Mouse (Mus musculus): ENCODE measurements at regions not wholly inside any gene's neighbourhood (a gene's known extent, or its start where the extent isn't known, plus 50 kb on each side); places are given as distances from the start of the nearest gene placed in this dataset.

GRCm38 (mm10) chr10:45009676-45010075 is 57.3 kb upstream of the Prep start:
- DNase-seq (ENCODE audit: low read depth): no peak

DNA sequence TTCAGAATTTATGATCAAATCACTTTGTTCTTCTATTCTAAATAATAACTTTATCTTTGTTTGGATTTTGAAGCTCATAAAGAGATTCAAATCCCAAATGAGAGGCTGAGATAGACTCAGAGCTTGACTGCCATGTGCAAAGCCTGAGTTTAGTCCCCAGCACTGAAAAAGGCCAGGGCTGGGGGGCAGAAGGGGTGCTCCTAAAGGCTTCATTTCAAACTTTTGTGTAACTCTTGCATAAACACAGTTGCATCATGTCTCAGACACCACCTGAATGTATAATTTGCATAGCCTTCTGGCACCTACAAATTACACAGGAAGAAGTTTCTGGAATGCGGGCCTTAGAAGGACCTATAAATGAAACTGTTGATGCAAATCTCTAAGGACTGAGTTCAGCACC is 57.8 kb upstream of the Prep start:
- no peak for DNase-seq (ENCODE audit: low read depth)

- no peak for DNase-seq (ENCODE audit: low read depth)
Observed at GRCm38 (mm10) chr10:45004037-45004653, 62.9 kb upstream of the Prep start.

DNA sequence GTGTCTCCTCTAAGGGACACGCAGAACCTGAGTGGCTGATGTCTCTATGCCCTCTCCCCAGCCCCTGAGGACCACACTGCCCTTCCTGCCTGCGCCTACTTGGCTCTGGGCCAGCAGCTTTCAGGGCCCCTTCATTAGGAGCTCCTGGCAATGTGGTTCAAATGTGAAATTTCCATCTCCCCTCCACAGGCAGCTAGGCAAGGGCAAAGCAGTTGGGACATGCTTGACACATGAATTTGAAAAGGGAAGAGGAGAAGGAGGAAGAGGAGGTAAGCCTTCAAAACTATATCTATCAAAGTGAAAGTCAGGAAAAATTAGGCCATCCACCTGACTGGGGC is 63.7 kb upstream of the Prep start:
- no peak for DNase-seq (ENCODE audit: low read depth)

DNA sequence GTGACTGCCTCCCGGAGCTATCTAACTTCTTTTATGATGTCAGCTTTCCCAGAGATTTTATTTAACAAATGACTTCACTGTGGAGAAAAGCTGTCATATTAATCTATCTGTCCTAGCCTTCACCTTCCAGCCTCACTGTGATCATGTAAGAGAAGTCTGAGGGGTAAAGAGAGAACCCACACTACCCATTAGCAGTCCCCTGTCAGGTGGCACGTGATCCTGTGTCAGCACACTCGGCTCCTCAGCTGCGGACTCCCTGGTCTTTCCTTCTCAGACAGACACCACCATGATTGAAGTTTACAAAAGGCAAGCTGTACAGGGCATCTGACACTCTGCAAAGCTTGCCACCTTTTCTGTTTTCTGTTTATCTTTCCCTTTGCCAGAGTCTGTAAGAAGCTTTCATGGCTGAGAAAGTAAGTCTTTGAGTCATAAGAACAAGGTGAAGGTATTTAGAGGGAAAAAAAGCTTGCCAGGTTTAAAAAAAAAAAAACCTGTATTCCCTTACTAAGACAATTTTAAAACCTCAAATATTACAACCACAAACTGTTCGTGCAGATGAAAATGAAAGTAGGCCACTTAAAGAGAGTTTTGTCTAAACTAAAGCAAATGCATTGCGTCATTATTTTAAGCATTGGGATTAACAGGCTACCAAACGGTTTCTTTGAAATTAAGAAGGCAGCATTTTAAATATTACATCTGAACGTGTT is 64.2 kb upstream of the Prep start:
- peak; percentile 28 for DNase-seq (ENCODE audit: low read depth)

DNA sequence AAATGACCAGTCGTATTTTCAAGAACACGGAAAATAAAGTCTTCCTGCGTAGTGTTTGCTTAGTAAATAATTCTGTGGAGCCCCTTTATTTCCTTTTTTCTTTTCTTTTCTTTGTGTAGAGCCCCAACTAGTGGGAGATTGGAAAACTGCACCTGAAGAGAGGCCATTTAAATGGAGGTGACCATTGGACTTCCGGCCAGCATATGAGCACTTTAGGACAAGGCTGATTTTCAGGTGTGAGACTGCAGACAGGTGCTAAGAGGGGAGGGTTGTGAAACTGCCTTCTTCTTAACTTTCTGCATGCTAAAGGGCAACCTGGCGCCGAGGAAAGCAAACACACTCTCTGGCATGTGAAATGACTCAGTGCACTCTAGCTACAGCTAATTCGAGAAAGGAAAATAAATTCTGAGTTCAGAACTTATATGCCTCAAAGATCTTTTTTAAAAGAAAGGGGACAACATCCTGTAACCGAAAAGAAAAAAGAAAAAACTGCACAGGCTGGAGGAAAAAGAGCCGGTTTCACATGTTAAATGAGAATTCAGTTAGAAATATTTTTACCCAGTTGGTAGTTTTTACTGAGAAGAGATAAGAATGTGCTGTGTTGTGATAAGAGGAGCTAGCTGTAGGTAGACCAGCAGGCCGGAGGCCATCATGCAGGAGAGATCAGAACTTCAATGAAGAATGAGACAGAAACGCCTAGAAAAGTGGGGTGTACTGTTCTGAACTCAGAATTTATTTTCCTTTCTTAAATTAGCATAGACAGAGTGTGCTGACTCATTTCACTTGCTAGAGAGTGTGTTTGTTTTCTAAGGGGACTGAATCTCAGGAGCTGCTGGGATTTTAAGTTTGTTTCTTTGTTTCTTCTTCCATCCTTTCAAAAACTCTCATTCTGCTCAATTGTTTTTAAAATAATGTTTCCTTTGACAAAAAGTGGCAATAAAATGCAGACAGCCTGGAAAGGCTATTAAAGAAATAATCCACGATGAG is 65.8 kb upstream of the Prep start:
- DNase-seq (ENCODE audit: low read depth): no peak

- no peak for DNase-seq (ENCODE audit: low read depth)
Observed at GRCm38 (mm10) chr10:45000027-45000840, 66.8 kb upstream of the Prep start.

GRCm38 (mm10) chr10:44997906-44998289 is 69.1 kb upstream of the Prep start:
- no peak for DNase-seq (ENCODE audit: low read depth)

DNA sequence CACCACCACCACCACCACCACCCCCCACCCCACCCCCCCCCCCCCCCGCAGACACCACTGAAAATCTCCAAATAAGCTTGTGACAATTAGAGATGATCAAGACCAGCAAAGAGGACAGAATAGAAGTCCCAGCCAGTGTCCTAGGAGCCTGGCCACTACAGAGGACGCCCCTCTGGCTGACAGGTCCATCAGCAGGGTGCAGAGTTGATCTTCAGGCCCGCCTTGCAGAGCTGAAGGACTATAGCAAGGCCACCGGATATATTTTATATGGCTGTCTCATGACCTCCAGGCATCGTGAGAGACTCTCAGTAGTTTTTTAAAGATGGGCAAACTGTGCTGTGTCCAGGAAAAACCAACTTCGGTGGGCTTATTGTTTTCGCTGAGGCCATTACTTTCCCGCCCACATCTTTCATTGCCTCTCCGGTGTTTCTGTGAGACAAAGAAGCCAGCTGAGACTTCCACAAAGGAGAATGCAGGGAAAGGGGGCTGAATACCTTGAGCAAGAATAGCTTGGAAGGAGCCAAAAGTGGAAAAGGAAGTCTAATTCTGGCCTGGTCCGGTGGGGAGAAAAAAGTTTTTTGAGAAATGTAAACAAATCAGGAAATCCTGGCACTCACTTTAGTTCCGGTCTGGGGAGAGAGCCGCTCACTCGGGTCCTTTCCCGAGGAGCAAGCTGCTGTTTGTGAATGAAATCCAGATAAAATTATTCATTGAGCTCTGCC is 69.7 kb upstream of the Prep start:
- DNase-seq (ENCODE audit: low read depth): no peak

- no peak for DNase-seq (ENCODE audit: low read depth)
Observed at GRCm38 (mm10) chr10:44995756-44996155, 71.2 kb upstream of the Prep start.

DNA sequence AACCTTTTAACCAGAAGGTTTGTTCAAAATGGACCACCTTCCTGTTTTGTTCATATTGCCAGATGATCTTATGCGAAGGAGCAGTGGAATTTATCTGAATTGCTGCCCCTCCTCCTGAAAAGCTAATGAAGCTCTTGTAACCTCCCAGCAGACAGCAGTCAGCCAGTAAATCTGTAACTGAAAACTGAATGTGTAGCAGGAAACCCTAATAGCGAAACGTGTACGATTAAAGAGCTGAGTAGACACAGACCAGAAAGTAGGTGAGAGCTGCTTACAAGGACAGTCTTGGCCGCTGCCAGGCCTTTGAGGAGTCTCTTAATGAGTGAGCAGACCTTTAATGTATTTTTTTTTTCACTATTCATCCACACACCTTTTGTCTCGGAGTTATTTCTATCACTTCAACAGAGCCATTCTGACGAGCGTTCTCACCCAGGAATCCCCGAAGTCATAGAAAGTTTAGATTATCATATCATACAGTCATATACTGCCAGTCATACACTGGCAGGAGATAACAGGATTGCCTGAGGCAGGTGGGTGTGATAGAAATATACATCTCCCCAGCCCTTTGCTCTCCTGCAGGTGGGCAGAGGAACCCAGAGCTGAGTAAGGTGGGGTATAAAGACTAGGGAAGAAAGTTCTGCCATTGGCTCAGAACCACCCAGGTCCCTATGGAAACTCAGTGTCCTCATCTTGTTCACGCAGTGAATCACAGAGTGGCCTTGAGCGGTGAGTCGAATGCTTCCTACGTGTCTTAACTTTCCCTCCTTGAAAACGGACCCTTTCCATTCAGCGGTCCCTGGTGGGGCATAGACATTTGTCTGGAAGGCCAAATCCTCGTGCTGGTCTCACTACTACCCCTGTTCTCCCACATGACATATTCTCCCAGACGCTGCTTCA is 72.4 kb upstream of the Prep start:
- no peak for DNase-seq (ENCODE audit: low read depth)

DNA sequence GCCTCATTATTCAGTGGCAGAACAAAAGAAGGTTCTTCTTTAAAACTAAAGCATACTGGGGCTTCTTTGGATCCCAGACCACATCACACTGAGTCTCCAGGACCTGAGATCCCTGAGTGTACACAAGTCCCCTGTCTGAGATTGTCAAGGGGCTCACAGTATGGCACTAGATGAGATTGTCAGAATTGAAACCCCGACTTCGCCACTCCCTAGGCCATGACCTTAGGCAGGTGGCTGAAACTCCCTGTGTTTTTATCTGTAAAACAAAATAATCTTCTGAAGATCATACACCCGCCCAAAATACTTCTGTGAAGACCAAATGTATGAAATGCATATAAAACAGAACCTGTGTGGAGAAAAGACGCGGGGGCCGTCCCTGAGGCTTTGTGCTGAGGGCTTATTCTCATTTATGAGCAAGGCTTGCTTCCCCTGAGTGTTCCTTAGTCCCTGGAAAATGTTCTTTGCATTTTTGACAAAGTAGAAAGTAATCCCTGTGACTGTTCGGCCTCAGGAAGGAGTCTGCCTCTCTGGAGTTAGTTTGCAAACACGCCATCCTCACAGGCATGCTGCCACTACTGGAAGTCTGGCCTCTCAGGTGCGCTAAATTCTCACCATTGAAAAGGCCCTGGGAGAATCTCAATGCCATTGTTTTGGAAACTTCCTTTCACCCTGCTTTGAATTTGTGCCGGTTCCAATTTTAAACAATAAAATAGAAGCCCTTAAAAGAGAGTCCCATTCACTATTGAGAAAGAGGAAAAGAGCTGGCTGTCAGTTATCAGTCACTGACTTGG is 73.3 kb upstream of the Prep start:
- DNase-seq (ENCODE audit: low read depth): no peak

GRCm38 (mm10) chr10:44989539-44989938 is 77.5 kb upstream of the Prep start:
- DNase-seq (ENCODE audit: low read depth): no peak

- no peak for DNase-seq (ENCODE audit: low read depth)
Observed at GRCm38 (mm10) chr10:44988756-44989155, 78.2 kb upstream of the Prep start.

GRCm38 (mm10) chr10:44987615-44988014 is 79.4 kb upstream of the Prep start:
- DNase-seq (ENCODE audit: low read depth): no peak

DNA sequence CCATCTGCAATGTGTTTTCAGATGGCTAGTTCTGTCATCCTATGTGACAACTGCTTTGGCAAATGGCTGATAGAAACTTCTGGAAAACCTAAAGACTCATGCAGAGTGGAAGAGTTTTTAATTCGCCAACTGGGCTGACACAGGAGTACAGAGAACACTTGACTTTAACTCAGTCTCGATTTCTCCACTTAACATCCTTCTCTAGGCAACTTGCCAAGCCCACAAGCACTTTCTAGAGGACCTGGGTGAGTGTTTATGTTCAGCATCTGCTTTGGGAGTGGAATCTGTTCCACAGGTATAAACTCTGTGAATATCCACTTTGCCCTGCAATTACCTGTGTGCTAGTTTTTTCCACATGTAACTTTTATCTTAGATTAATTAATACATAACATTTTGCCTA is 85.1 kb upstream of the Prep start:
- DNase-seq (ENCODE audit: low read depth): no peak

DNA sequence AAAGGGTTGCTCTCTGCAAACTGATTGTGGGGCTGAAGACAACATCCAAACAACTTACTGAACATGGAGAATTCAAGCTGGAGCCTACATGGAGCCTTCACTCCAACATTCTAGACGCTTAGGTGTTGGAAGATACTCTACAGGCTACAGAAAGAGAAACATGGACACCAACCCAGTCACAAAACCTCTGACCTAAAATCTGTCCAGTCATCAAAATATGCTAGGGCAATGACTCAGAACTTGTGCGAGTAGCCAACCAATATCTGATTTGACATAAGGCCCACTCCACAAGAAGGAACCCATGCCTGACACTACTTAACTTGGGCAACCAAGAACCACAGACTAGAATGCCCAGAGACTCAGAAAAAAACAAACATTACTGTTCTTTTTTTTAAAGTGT is 90.2 kb upstream of the Prep start:
- no peak for DNase-seq (ENCODE audit: low read depth)

DNA sequence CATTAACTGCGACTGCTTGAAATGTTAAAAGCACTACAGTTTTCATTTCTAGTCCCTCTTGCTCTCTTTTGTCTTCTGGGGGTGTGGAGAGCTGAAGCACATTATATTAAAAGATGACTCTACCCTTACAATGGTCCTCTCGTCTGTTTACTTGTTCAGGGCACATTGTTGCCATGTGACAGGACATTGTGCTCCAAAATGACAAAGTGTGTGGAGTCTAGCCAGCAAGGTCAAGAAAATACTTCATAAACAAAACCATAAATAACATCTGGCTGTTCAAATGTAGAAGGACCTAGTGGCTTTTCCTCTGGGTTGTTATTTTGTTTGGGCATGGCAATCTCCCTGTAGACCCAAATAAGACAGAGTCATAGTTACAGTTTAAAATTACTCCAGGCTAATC is 95.1 kb upstream of the Prep start:
- no peak for DNase-seq (ENCODE audit: low read depth)

GRCm38 (mm10) chr10:44959968-44960367 is 107.0 kb upstream of the Prep start:
- no peak for DNase-seq (ENCODE audit: low read depth)

All from fibroblast of lung, adult 2 months (primary cell).